ENCODE assay signal across 22 mouse cellular contexts in the genomic region with DNA sequence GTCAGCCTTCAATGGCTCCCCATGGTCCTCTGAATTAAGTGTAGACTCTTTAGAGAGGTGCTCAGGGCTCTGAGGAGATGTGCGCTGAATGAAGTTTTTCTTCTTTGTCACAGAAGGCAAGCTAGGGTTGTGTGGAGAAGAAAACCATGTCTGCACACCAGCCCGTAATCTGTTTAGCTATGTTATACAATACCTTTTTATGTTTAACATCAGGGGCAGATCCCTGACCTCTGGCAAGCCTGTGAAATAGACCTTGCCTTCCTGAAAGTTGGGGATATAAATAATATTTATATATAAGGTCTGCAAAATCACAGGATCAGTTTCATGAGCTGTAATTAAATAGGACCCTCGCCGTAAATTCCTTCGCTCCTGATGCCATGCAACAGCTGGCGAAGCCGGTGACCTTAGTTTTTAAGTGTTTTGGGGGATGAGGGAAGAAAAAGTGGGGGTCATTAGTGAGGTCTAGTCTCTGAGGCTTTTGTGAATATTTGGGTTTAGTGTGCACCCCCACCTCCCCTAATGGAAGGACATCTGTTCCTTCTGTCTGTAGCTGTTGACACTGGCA.
DNase-seq lines count a peak whose midpoint lies in the region; ATAC-seq and TF ChIP-seq lines count a peak whose summit lies in the region.
"Had no signal": no experiment of that assay in that cellular context is flagged by ENCODE, and none has a peak within 500 bp of the region (broad histone marks: within the 10 kb centered on the region; RNA-seq: fewer than 3 reads in every experiment).

No protein-coding gene starts in this region.

- H3K36me3 ChIP-seq in kidney, embryonic 15.5 days, result no peaks in the 10 kb centered on the region
- no peaks in the 10 kb centered on the region for H3K36me3 ChIP-seq in embryonic facial prominence, embryonic 10.5 days (replicated peaks)
- no peaks in the 10 kb centered on the region for H3K36me3 ChIP-seq in limb, embryonic 14.5 days (ENCODE audit: control insufficient read depth, insufficient read depth, low read length)
- H3K36me3 ChIP-seq: embryonic facial prominence, embryonic 12.5 days; G1E; heart, embryonic 13.5 days; hindbrain, embryonic 13.5 days; intestine, embryonic 15.5 days had no signal

- no peak overlapping the region for H3K9ac ChIP-seq in kidney, embryonic 15.5 days
- H3K9ac ChIP-seq in limb, embryonic 14.5 days (ENCODE audit: low read depth, low read length, severe bottlenecking), result no peak overlapping the region
- H3K9ac ChIP-seq: embryonic facial prominence, embryonic 12.5 days; heart, embryonic 13.5 days; hindbrain, embryonic 13.5 days; intestine, embryonic 15.5 days had no signal

- 0 out of 2 replicates have a peak, but pooled peaks cover 3% of the 10 kb centered on the region for H3K27me3 ChIP-seq in kidney, embryonic 15.5 days
- peaks cover 21% of the 10 kb centered on the region; the same call in 1 of the 2 replicates for H3K27me3 ChIP-seq in embryonic facial prominence, embryonic 10.5 days (replicated peaks; ENCODE audit: low read depth, poor library complexity, severe bottlenecking)
- no peaks in the 10 kb centered on the region for H3K27me3 ChIP-seq in limb, embryonic 14.5 days (ENCODE audit: control insufficient read depth, insufficient read depth, low read length)
- H3K27me3 ChIP-seq: embryonic facial prominence, embryonic 12.5 days; heart, embryonic 13.5 days; hindbrain, embryonic 13.5 days; intestine, embryonic 15.5 days had no signal

- no peak for TF ChIP-seq POLR2A in limb, embryonic 14.5 days (IDR thresholded peaks at IDR 0.05; ENCODE audit: borderline replicate concordance, extremely low read depth, insufficient read depth, insufficient read length)

- DNase-seq in embryo, embryonic 10.5 days (ENCODE audit: low spot score), result peak; percentile 26
- DNase-seq in embryo, embryonic 9.5 days (ENCODE audit: extremely low spot score), result no peak
- no peak for DNase-seq in kidney, postnatal 36 days
- DNase-seq in embryonic facial prominence, embryonic 10.5 days (ENCODE audit: low spot score), result peak; percentile 18
- DNase-seq in limb, embryonic 14.5 days (ENCODE audit: low spot score), result no peak
- DNase-seq in gastrocnemius, adult 18-20 months (ENCODE audit: low spot score), result no peak
- DNase-seq: adrenal gland, adult 8-10 months; adrenal gland, postnatal 36 days; B cell, adult 2 months; cerebellum, adult 2 months; cerebellum, postnatal 10 days; gastrocnemius, adult 2 months; gastrocnemius, postnatal 25 days; heart, postnatal 4 days had no signal

- H3K27ac ChIP-seq in kidney, embryonic 15.5 days, result no peak overlapping the region
- H3K27ac ChIP-seq in embryonic facial prominence, embryonic 10.5 days (replicated peaks), result no peak overlapping the region
- H3K27ac ChIP-seq in limb, embryonic 14.5 days (replicated peaks; ENCODE audit: low read depth, low read length), result no peak overlapping the region
- H3K27ac ChIP-seq: embryonic facial prominence, embryonic 12.5 days; gastrocnemius, adult 2 months; heart, embryonic 13.5 days; hindbrain, embryonic 13.5 days; intestine, embryonic 15.5 days had no signal

- no peak overlapping the region for H3K4me2 ChIP-seq in kidney, embryonic 15.5 days
- H3K4me2 ChIP-seq in limb, embryonic 14.5 days (replicated peaks; ENCODE audit: low read depth, low read length, severe bottlenecking), result no peak overlapping the region
- H3K4me2 ChIP-seq: embryonic facial prominence, embryonic 12.5 days; heart, embryonic 13.5 days; hindbrain, embryonic 13.5 days; intestine, embryonic 15.5 days had no signal

- no peaks in the 10 kb centered on the region for H3K9me3 ChIP-seq in kidney, embryonic 15.5 days (replicated peaks)
- H3K9me3 ChIP-seq in embryonic facial prominence, embryonic 10.5 days, result no peaks in the 10 kb centered on the region
- no peaks in the 10 kb centered on the region for H3K9me3 ChIP-seq in limb, embryonic 14.5 days (ENCODE audit: control insufficient read depth, low read length)
- H3K9me3 ChIP-seq: embryonic facial prominence, embryonic 12.5 days; G1E; heart, embryonic 13.5 days; hindbrain, embryonic 13.5 days; intestine, embryonic 15.5 days had no signal

- ATAC-seq in kidney, embryonic 15.5 days (replicated peaks; ENCODE audit: low FRiP score), result 0 out of 2 replicates have a peak, but pooled peaks have one; percentile 54
- ATAC-seq in limb, embryonic 14.5 days (ENCODE audit: low FRiP score, low read depth), result peak; percentile 34; the same call in 1 of the 2 replicates
- ATAC-seq: CD4-positive, CD25-positive, alpha-beta regulatory T cell, adult 4 months; forebrain, embryonic 16.5 days; intestine, embryonic 15.5 days had no signal

- 0 out of 2 replicates have a peak, but pooled peaks cover 2% of the 10 kb centered on the region for H3K4me1 ChIP-seq in kidney, embryonic 15.5 days
- H3K4me1 ChIP-seq in embryonic facial prominence, embryonic 10.5 days, result peaks cover 6% of the 10 kb centered on the region
- peaks cover 12% of the 10 kb centered on the region for H3K4me1 ChIP-seq in limb, embryonic 14.5 days (ENCODE audit: control insufficient read depth, insufficient read depth, low read length)
- H3K4me1 ChIP-seq: hindbrain, embryonic 13.5 days; intestine, embryonic 15.5 days had no signal

- H3K4me3 ChIP-seq in kidney, embryonic 15.5 days (replicated peaks), result no peak overlapping the region
- H3K4me3 ChIP-seq in embryonic facial prominence, embryonic 10.5 days, result no peak overlapping the region
- H3K4me3 ChIP-seq in limb, embryonic 14.5 days (replicated peaks; ENCODE audit: low read length), result no peak overlapping the region
- H3K4me3 ChIP-seq: embryonic facial prominence, embryonic 12.5 days; gastrocnemius, adult 2 months; heart, embryonic 13.5 days; hindbrain, embryonic 13.5 days; intestine, embryonic 15.5 days had no signal

- WGBS in kidney, embryonic 15.5 days, result 41% methylated on average over 7 of the region's 7 CpGs
- 61% methylated on average over 7 of the region's 7 CpGs for WGBS in embryonic facial prominence, embryonic 10.5 days
- 31% methylated on average over 7 of the region's 7 CpGs for WGBS in limb, embryonic 14.5 days

Comparison
In these comparisons a context has a peak if more than half of its experiments do, and no peak if none do; other contexts are left out.
1. DNase-seq: peak in embryo, embryonic 10.5 days (single experiment) and embryonic facial prominence, embryonic 10.5 days (single experiment); none in embryo, embryonic 9.5 days (single experiment), kidney, postnatal 36 days (0 of 2), limb, embryonic 14.5 days (single experiment) and gastrocnemius, adult 18-20 months (single experiment).